Mouse (Mus musculus) monocyte, adult 59 days (primary cell): Measurements from ENCODE around the gene Vmn2r102. TPM values are rescaled to one million over a fixed set of nuclear protein-coding genes. Genes with fewer than 3 reads are reported as not detected.

ENCODE experiments used
- total RNA-seq, 2 experiments: library from RNA; stranded (reverse); gene quantifications; one replicate each; pipeline ENCODE4 v1.2.4; 2023

Gene Vmn2r102
- total RNA-seq, result not detected

GRCm38 (mm10) chr17:19660028-19660427 is at the start of gene Vmn2r102:
TSS of gene Vmn2r102 (plus strand) at chr17:19660328.

Other genes starting within 250 kb of the Vmn2r102 start
- not detected for gene Vmn2r100, start 155.6 kb upstream of the Vmn2r102 start, total RNA-seq
- not detected for gene Vmn2r101, start 83.1 kb upstream of the Vmn2r102 start, total RNA-seq
- not detected for gene Vmn2r103, start 113.0 kb downstream of the Vmn2r102 start, total RNA-seq